Mouse (Mus musculus) cerebellum, postnatal 4 days (tissue): ENCODE measurements around the gene Cttn.

Source experiments
- DNase-seq, 2 experiments: peaks; one replicate each; pipeline ENCODE4 v3.0.0; 2022; ENCODE audit warnings: low spot score in 2 of 2, mixed read lengths in 1 of 2

The Cttn gene

DNA sequence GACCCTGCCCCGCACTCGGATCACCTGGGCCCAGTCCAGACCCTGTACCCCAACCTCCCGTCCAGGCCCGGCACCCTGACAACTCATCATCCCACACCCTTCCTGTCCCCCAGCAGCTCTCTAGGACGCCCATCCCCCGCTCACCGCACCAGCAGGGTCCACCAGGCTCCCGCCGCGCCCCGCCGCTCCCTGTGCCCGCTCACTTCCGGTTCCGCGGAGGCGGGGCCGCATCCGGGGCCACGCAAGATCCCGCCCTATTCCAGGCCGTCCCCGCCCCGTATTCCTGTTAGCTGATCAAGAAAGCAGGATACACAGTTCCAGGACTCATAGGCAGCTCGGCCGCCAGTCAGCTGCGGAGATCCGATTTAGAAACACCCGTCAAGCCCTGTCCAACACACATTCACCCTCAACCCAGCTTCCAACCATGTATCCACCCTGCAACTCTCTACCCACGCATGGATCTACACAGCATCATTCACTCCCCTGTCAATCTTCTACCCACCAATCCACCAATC is at the start of gene Cttn:
TSS of gene Cttn (minus strand) at position 465 of the 515 bp plus-strand sequence.
- peak; percentile 70 to 89 for DNase-seq

DNA sequence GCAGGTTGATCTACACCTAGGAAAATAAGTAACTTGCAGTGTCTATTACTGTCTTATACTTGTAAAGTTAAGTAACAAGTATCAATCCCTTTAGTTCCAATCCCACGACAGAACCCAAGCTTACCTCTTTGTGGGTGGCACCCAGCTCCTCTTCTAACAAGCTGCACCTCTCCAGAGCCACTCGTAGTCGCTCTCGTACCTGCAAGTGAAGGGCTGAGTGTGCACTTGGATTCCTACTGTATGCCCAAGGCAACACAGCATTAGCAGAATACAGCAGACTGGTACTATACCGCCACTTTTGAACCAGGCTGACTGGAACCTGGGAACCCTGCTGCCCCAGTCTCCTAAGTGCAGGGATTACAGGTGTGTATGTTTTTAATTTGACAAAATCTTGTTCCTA is 49.0 kb upstream of the Cttn start:
- DNase-seq: no peak

DNA sequence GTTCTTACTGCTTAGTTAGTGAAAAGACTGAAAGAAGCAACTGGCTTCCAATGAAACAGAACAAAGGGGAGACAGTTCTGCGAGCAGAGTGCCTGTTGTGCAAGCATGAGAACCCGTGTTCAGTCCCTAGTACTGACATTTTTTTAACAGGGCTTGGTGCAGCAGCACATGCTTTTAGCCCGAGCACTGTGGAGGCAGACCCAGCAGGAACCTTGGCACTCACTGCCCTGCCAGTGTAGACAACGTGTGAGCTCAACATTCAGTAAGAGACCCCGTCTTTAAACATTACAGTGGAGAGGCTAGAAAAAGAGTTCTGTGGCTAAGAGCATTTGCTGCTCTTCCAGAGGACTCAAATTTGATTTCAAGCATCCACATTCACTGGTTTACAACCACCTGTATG is 45.9 kb upstream of the Cttn start:
- DNase-seq: no peak

DNA sequence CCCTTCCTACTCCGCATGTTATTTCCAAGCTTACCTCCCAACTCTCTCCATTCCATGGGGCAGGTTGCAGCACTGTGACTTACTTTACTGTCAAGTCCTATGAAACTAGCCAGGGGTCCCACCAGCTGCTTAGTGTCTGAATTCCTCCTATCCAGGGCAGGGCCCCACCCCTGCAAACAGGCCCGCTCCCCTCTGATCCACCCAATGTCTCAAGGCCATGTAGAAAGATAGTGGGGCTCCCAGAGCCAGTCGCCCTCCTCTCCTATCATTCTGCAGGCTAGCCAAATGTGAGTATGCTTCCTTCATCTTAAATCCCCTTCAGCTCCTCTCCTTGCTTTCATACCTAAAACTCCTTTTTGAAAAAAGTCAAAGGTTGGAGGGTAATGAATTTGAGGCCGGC is 38.3 kb upstream of the Cttn start:
- no peak for DNase-seq

DNA sequence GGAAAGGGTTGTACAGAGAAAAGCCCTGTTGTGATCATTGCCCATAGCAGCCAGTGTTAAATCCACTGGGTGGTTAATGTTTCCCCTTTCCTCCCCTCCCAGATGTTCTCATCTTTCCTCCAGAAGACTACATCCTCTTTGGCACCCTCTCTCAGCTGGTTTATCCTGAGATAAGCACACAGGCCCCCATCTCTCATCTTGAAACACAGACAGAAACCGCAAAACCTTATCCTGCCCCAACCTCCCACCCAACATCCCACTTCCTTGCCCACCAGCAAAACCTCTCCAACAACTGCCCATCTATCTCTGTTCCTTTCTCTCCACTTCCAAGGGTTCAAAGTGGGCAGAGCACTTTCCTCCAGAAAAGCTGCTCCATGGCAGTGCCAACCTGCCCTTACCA is 36.0 kb upstream of the Cttn start:
- DNase-seq: no peak

DNA sequence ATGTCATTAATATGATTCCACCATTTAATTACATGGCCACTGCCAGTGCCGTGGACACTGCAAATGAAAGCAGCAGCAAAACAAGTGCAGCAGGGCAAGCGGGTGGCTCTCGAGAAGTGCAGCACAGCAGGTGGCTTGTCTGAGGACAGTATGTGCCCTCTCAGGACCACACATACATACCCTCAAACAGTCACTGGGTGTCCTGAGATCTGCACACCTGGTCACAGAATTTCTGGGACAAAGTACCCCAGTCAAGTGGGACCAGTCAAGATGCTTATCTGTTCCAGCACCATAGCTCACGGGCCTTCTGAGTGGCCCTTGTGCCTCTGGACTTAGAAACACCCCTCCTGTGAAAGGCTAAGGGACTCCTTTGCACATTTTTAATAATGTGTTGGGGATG is 33.1 kb upstream of the Cttn start:
- no peak for DNase-seq

DNA sequence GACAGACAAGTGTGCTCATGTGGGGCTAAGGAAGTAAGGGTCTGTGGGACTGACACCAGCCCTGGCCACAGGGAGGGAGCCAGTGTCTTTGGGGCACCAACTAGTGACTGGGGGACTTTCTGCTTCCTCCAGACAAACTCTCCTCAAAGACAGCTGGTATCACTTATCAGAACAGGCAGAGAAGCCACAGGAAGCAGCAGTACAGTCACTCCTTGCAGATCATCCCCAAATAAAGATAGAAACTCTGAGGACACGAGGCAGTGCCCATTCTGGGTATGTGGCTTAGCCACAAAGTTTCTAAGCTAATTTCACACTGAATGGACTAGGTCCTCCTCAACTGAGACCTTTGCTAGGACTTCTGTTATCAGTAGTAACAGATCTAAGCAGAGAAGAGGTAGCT is 22.1 kb upstream of the Cttn start:
- DNase-seq: no peak

DNA sequence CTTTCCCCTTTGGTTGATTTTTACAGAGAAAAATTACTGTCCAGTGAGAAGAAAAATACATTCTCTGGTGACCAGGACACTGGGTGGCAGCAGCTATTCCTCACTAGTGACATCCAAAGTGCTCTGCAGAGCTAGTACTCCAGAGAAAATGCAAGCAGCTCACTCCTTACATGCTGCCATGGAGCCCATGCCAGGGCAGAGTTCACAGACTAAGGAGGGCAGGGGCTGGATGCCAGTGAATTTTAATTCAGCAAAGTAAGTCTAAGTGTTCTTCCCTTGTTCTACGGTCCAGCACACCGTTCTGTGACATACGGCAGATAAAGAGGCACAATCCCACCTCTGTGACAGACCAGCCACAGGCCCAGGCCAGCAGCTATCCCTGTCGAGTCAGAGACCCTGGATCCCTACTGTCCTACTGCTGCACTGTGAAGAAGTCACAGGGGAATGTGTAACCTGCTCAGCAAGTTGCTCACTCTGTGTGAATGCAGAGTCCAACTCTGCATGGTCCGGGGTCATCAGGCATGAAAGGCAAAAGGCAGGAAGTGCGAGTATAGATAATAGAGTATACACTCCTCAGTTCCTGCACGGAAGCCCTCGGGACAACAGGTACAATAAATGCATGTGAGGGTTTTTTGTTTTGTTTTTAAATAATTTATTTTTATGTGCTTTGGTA is 19.5 kb upstream of the Cttn start:
- no peak for DNase-seq

DNA sequence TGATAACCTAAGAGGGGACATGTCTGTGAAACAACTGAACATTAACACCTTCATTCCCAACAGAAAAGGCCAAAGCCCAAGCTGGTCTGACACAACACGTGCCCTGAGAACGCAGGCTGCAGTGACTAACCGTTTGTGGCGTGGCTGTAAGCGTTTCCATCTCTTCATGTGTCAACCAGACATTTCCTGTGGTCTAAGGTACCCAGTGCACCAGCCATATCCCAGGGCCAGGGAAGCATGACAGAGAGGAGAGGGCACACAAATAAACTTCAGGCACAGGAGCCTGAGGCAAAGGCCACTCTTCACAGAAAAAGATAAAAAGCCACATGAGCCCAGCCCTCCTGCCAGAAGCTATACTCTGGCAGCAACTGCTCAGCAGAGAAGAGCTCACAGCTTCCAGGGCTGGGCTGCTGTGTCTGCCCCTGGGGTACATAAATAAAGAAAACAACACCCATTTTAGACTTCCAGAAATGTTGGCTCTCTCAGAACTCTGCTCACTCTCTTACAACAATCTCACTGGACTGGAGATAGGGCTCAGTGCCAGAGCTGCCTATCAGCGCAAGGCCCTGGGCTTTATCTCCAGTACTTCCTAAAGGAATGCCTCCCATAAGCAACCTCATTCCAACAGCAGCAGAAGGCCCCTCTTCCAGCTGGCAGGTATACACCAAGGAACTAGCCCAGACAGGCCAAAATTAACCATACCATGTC is 18.4 kb upstream of the Cttn start:
- no peak for DNase-seq

DNA sequence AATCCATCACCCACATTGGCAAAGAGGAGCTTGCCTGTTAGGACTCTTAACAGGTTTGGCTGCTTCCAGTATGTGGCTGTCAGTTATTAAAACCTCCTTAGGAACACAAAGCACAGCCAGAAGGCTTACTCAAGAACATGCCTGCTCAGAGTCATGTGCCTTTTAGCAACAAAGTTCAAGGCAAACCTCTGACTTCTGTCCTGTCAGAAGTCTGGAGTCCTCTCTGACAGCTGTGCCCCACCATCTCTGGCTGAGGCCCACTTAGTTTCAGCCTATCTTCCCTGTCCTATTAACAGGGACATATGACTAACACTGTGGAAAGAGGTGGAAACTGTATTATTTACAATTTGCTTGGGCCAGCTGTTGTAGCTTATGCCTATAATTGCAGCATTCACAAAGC is 9.5 kb upstream of the Cttn start:
- no peak for DNase-seq

DNA sequence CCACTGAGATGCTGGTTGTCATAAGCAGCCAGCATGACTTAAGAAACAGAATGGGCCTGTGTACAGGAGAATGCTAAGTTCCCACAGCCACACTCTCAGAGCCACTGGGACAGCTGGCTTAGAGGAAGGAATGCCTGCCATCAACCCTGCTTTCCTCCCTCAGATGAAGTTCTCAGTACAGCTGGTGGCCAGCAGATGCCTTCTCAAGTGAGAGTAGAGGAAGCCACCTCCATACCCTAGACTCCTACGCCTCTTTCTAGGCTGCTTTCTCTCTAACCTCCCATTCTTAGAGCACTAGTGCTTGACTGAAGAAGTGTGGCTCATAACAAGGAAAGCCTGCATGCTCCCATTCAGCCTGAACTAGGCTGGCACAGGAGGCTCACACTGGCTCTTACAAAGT is 8.8 kb upstream of the Cttn start:
- no peak for DNase-seq

DNA sequence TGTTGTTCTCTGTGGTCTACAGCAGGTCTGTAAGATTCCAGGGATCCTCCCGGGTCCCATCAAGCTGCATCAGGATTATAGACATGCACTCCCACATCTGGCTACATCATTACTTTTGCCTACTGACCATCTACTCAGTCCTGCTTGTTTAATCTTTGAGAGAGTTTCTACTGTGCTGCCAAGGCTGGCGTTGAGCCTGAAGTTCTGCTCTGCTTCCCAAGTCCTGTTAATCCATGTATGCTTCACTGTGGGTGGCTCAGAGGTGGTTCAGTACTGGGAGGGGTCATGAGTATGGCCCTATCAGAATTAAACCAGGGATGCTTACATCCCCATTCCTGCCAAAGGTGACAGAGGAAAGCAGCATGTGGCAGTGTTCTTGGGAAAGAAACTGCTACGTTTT is 4.9 kb upstream of the Cttn start:
- DNase-seq: no peak

DNA sequence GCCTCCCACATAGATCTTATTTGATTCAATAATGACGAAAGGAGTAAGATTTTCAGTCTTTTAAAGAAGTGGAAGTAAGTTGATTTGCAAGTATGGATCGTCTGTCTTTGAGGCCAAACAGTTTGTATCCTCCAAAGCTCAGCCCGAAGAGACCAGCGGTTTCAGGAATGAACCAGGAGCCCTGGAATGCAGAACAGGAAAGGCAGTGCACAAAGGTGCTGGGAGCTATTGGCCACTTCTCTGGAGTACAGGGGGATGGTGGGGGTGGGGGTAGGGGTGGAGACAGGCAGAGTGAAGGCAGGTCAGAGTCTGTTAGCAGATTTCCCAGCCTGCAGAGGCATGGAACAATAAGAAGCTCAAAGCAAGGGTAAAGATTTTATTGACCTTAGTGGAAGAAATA is 2.7 kb upstream of the Cttn start:
- no peak for DNase-seq

DNA sequence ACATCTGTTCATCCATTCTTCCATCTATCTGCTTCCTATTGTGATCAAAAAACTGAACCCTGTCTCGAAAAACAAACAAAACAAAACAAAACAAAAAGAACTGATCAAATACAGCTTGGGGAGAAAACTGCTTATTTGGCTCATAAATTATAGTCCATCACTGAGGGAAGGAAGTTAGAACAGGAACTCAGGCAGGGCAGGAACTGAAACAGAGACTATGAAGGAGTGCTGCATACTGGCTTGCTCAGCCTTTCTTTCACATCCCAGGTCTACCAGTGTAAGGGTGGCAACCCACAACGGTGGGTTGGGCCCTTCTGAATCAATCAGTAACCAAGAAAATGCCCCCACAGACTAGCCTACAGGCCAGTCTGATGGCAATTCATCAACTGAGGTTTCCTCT is 294 bp upstream of the Cttn start:
- DNase-seq: no peak

DNA sequence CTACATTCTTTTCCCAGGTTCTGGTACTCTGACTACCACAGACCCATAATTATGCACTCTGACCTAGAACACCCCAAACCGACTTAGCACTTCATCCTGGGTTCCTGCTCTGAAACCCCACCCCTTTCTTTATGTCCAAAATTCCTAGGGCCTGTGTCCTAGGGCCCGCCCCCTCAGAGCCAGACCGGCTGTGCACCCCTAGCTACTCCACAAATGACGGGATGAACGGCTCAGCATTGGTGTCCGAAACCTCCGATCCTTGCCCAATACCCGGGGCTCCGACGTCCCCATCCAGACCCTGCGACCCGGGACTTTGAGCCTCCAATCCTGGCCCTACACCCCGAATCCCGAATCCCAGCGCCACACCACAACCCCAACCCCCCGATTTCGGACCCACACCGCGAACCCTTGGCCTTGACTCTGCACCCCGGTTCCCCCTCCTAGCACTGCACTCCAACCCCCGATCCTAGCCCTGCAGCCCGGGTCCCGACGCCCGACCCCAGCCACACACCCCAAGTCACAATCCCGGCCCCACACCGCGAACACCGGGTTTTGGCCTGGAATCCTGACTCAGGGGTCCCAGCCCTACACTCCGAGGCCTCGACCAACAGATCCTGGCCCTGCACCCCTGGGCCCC is 783 bp downstream of the Cttn start:
- no peak for DNase-seq

DNA sequence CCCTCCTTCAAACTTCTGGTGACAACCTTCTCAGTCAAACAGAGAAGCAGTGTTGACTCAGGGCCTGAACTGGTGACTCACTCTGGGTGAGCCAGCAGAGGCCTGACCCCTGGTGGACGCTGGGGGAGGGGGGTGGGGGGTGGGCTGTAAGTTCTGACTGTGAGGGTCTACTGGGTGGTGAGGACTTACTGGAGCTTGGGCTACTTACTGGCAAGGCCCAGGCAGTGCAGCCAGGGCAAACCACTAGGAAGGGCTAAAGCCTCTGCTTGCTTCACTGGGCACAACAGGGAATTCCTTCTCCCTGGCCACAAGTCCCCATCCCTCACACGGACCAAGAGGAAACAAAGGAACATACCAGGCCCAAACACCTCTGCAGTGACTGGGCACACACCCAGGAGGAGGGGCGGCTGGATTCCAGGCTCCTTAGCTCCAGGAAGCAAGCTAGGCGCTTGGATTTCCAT is 1.6 kb downstream of the Cttn start:
- DNase-seq: no peak

DNA sequence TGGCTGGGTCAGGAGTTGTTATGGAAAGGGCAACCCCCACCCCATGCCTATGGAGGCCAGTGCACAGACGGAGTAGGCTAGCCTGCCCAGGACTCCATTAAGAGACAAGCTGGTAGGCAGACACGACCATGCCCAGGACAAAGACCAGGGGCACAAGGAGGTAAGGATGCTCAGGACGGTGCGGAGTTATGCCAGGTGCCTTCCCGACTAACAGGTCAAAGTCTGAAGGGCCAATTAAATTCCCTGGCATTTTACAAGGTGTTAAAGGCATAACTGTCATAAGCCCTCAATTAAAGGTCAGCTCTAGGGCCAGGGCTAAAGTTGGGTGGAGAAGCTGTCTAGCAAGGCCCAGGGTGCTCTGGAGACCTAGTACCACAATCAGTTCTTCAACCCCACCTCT is 2.1 kb downstream of the Cttn start:
- no peak for DNase-seq

DNA sequence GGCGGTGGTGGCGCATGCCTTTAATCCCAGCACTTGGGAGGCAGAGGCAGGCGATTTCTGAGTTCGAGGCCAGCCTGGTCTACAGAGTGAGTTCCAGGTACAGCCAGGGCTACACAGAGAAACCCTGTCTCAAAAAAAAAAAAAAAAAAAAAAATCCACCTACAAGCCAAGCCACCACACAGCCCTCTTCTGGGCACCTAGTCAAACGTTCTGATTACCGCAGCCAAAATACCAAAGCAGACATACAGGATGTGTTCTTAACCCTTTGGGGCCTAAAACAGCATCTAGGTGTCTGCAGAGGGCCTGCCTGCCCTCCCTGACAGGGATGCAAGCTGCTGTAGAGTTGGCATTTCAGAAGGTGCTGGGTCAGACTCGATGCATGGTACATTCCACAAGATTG is 8.2 kb downstream of the Cttn start:
- no peak for DNase-seq

DNA sequence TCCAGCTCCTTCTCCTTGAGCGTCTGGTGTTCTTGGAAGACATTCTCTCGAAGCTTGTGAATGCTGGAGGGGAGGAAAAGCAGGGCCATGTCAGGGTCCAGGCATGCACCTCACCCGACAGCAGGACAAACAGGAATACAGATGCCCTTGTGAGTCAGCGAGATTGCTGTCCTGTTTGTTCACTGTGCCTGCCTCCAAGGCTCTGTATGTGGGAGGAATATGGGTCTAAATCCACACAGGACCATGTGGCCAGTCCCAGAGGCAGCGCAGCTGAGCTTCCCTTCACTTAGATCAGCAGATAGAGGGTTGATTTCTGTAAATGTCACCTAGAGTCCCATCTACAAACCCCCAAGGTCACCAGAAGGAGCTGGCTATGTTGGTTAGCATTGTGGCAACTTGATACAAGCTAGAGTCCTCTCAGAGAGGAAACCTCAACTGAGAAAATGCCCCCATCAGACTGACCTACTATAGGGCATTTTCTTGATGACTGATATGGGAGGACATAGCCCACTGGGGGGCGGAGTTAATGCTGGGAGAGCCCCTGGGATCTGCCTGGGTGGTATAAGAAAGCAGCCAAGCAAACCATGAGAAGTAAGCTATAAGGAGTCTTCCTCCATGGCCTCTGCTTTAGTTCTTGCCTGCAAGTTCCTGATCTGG is 9.4 kb downstream of the Cttn start:
- DNase-seq: no peak

DNA sequence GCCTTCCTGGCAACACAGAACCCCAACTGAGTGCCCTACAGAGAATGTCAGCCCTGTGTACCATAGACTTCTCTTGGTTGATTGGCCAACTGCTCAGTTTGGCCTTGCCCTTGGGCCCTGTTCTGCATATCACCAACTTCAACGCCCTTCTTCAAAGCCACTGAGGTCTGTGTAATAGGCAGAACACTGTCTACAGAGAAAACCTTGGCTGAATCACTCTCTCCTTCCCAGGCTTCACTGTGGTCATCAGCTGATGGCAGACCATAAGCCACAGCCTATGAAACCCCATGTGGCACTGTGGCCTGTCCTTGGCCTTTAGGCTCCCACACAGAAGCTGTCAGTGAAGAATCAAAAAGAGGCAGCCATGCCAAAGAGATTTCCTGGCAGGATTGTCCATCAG is 11.9 kb downstream of the Cttn start:
- DNase-seq: no peak

DNA sequence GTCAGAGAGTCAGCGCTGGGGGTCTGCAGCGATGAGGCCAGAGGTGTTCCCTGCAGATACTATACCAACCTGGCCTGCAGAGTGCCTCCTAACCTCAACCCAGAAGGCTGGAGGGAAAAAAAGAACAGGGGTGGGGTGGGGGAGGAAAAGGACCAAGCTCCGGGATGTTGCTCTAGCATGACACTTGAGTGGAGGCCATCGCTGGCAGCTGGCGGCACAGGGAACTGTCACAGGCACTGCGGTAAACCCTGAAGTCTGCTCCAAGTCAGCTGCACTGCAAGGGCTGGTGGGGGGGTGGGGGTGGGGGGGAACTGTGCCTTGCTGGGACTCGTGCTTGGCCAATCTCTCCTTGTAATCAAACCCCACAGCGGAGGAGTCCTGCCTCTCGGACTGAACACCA is 20.1 kb downstream of the Cttn start:
- no peak for DNase-seq
